Mouse (Mus musculus) urinary bladder, adult 18-20 months (tissue): Measurements from ENCODE around the gene Aen.

Source experiments
- DNase-seq, 2 experiments: peaks; one replicate each; pipeline ENCODE4 v3.0.0; 2022; ENCODE audit warnings: low spot score in 2 of 2, mixed read lengths in 2 of 2

Gene Aen

DNA sequence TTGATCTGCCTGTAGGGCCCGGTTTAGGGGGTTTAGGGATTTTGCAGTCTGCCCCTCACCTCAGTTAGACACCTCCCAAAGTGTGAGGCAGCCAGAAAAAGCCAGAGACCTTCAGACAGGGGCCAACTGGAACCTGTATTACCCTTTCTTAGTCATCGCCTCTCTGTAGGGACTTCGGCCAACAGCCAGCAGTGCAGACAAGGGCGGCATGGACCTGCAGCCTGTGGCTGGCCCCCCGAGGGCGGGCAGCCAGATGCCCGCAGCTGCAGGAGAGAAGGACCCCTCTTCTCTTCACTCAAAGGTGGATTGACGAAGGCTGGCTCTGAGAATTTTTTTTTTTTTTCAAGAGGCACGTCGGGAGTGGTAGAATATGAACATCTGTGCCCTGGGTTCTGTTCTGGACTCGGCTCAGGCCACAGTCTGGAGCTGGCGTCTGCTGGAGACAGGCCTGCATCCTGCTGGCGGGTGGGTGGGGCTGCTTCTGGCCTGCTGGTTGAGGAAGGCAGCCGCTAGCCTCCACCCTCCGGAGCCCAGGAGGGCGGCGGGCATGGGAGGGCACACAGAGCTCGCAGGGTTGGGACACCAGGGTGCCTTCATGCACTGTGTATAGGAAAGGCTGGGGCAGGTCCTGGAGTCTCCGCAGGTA lies 43.4 kb downstream of the Aen start:
- no peak for DNase-seq

- DNase-seq: no peak
Measured at GRCm38 (mm10) chr7:78940971-78941370, 45.3 kb downstream of the Aen start.

DNA sequence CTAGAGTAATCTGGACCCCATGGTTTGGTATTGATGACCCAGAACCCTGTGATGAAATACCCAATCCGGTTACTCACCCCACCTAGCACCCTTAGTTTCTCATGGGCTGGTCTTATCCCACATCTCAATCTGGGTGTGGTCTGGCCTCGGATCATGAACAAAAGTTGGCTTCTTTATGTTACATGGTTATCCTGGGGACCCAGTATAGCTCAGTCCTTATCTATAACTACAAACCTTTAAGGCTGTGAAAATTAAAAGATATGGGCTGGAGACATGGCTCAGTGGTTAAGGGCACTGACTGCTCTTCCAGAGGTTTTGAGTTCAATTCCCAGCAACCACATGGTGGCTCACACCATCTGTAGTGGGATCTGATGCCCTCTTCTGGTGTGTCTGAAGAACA lies 46.9 kb downstream of the Aen start:
- DNase-seq: no peak

- DNase-seq: no peak
Measured at GRCm38 (mm10) chr7:78953886-78954572, 58.4 kb downstream of the Aen start.

DNA sequence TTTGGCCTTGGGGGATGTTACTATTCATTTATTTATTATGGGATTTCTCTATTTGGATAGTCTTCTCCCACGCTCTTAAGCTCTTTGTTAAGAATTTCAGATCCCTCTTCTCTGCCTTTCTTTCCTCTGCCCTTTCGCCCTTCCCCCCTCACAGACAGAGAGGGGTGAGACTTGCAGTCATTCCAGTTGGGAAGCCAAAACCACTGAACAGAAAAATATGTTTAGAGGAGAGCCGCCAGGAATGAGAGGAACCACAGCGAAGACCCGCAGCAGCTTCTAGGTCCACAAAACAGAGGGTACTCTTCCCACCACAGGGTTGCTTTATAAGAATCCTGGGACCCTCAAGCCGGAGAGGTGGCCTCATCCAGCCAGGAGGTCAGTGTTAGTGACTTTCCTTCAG lies 59.0 kb downstream of the Aen start:
- DNase-seq: no peak

- no peak for DNase-seq
Measured at GRCm38 (mm10) chr7:78955086-78955485, 59.4 kb downstream of the Aen start.

DNA sequence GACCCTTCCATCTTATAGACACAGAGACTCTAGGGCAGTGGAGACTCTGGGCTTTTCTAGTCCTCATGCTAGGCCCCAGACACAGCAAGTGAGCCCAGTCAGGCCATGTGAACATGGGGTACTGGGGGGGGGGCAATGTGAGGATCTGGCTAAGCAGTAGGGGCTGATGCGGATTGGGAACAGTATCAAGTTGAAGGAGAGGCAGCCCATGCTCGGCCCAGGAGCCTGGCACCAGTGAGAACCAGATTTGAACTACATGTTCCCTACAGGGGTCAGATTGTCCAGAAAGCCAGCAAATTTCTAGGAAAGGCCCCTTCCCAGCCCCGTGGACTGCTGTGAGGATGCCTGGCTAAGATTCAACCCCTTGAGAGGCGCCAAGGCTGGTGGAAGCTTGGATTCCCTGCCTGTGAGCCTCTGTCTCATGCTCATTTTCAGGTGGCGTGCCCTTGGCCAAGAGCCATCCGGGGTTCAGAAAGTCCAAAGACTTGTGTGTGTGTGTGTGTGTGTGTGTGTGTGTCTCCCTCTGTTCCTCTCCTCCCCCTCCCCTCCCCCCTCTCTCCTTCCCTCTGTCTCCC lies 62.9 kb downstream of the Aen start:
- no peak for DNase-seq
